Mouse (Mus musculus) gastrocnemius, postnatal 14 days (tissue): ENCODE measurements at regions not wholly inside any gene's neighbourhood (a gene's known extent, or its start where the extent isn't known, plus 50 kb on each side); places are given as distances from the start of the nearest gene placed in this dataset.
A peak's percentile ranks its signal among the peaks of the same experiment; 100 is the strongest.

Experiments used
- DNase-seq: peaks from one replicate; pipeline ENCODE4 v3.0.0; 2021; ENCODE audit warnings: mixed read lengths
- intact Hi-C: fragments of 180-260 bp; cut with DNase I; formaldehyde crosslinking; loops from one replicate; pipeline ENCODE4 v1.15.1; 2025; ENCODE audit warnings: low total_unique reads

- intact Hi-C loops: no loop called here
- DNase-seq: peak; percentile 28
Observed at GRCm38 (mm10) chrX:150709416-150709815, 52.0 kb upstream of the Tro start.
